Mouse (Mus musculus) WW6 (cell line): ENCODE data around the gene Rnf2.
"Not testable (repeated sequence)": the region's sequence is repeated elsewhere in the genome, so short reads cannot be mapped to it uniquely, and the experiment has no call there.

Source experiments
- DNase-seq: peaks from one replicate; pipeline ENCODE4 v3.0.0-alpha.2; 2013; ENCODE audit warnings: low read depth, low spot score

Rnf2 gene

GRCm38 (mm10) chr1:151484754-151485153 is 16.0 kb downstream of the Rnf2 start:
- DNase-seq = no peak

DNA sequence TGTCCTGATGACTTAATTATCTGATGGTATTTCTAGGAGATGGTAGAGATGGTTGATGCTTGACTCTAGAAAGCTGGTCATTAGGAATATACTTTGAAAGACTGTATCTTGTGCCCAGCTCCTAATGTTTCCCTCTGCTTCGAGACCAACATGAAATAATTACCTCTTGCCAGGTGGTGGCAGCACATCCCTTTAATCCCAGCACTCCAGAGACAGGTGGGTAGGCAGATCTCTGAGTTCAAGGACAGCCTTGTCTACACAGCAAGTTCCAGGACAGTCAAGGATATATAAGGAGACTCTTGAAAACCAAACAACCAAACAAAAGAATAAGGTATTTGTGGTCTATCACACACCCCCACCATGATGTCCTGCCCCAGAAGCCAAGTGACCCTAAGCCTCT is 17.2 kb downstream of the Rnf2 start:
- no peak for DNase-seq

- no peak for DNase-seq
Observed at GRCm38 (mm10) chr1:151482497-151482896, 18.3 kb downstream of the Rnf2 start.

- not testable (repeated sequence) for DNase-seq
Observed at GRCm38 (mm10) chr1:151472386-151472785, 28.4 kb downstream of the Rnf2 start.

GRCm38 (mm10) chr1:151471429-151471828 is 29.3 kb downstream of the Rnf2 start:
- no peak for DNase-seq

DNA sequence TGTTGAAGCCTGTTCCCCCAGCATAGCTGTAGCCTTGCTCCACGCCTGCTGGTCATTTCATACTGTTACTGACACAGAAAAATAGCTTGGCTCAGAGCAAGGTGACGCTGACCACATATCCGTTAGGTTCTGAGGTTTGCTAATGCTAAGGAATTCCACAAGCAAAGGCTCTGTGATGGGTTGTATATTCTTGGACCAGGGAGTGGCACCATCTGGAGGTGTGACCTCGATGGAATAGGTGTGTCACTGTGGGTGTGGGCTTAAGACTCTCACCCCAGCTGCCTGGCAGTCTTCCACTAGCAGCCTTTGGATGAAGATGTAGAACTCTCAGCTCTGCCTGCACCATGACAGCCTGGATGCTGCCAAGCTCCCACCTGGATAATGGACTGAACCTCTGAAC is 34.2 kb downstream of the Rnf2 start:
- DNase-seq = no peak

DNA sequence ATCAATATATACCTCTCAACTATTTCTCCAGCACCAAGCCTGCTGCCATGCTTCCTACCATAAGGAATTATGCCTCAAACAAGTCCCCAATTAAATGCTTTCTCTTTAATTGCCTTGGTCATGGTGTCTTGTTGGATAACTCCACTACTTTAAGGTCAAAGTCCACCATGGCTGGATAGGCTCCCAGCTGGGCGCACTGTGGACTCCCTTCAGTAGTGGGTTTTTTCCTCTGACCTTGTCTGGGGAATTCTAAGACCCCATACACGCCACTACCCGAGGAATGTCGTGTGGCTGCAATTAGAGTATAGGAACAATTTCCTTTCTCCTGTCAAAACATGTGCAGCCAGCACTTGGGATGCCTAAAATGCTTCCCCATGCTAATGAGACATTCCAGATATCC is 35.8 kb downstream of the Rnf2 start:
- no peak for DNase-seq

- no peak for DNase-seq
Observed at GRCm38 (mm10) chr1:151461265-151461664, 39.5 kb downstream of the Rnf2 start.

DNA sequence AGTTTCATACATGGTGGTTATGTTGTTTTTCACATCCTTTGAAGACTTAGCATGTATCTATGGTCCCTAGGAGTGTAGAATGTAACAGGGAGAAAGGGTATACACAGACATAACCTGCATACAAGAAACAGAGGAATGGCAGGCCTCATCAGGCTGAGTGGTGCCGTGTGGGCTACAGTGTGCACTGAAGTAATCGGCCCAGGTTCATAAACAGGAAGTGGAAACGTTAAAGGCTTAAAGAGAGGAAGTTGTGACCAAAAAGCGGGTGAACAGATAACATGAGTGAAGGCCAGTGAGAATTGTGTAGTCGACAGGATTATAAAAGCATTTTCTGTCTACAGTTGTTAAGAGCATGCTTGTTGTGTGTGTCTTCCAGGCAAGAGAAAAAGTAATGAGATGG is 43.7 kb downstream of the Rnf2 start:
- no peak for DNase-seq

GRCm38 (mm10) chr1:151451946-151452345 is 48.8 kb downstream of the Rnf2 start:
- DNase-seq = no peak

GRCm38 (mm10) chr1:151450851-151451250 is 49.9 kb downstream of the Rnf2 start:
- no peak for DNase-seq

DNA sequence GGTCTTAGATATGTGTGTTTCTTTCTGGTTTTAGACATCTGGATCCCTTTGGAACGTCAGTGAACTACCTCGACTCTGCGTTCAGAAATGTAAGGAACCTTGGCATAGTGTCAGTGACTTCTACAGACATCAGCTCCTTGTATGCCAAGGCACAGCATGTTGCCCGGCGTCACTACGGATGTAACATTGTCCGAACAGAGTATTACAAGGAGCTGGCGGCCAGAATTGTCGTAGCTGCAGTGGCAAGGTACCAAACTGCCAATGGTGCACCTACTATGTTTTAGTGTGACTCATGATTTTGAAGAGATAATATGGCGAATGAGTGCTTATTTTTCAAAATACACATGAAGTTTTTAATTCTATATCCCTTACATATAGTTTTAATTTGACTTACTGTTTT is 50.9 kb downstream of the Rnf2 start:
- no peak for DNase-seq

DNA sequence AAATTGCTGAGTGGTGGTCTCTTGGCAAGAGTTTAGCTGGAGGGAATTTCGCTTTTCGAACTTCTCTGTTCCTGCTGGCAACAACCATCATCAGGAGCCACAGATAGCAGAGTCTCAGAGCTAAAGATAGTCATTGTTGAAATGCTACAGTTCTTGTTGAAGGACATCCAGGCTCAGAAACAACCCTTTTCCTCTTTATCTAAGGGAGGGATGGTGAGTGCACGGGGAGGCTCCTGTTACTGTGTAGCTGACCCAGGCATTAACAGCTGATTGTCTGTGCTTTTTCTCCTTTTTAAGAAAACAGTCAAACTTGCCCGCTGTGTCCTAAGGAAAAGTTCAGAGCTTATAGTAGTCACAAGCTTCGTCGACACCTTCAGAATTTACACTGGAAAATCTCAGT is 65.3 kb downstream of the Rnf2 start:
- no peak for DNase-seq

GRCm38 (mm10) chr1:151429316-151429715 is 71.4 kb downstream of the Rnf2 start:
- DNase-seq = no peak

DNA sequence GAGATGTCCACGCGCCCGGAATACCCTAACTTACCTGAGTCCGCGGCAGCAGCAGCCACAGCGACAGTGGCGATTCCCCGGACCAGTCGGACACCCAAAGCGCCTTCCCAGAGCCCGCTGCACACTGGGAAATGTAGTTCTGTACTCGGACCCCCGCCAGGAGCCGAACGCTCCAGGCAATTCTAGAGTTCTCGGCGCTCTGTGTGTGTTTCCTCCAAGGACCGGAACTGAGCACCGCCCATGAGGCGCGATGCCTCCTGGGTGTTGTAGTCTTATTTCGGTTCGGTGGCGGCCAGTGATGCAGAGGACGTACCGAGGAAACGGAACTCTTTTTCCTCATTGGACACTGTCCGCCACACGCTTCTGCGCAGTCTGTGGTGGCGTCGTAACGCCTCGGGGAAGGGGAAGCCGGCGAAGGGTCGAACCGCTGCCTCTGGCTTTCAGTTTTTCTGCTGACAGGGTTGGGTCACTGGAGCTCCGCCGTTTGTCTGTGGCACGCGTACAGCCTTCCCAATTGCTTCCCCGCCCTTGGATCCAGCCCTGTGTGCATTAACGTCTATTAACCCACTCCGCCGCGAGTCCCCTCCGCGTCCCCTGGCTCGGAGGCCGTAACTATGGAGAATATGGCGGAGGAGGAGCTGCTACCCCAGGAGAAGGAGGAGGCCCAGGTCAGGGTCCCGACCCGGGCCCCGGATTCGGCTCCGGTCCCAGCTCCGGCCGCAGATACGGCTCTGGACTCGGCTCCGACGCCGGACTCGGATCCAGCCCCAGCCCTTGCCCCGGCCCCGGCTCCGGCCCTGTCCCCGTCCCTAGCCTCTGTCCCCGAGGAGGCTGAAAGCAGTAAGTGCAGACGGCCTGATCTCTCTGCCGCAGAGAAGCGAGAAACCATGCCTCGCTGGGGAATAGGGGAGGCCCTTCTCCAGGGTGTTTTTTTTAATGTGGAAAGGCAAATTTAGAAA is 72.2 kb downstream of the Rnf2 start, which contains the start of the genes Swt1 and Trmt1l:
Gene Swt1, minus strand, starts transcription at position 193 of the 959 bp plus-strand sequence.
Gene Trmt1l, plus strand, starts transcription at position 280 of the 959 bp plus-strand sequence.
- peak; percentile 99 for DNase-seq

DNA sequence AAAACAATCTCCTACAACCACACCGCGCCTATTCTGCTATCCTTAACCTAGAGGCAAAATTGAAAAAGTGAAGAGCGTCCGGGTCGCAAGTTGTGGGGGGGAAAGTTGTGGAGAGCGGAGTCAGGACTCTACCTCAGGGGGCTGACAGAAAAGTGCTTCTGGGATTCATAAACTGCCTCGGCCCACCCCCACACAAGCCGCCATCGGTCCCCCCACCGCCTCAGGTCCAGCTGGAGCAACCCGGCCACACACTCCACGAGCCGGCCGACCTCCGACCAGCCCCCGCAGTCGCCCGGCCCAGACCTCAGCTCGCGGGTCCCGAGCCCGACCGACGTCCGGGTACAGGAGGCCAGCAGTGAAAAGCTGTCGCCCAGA is 72.9 kb downstream of the Rnf2 start:
- DNase-seq = no peak

DNA sequence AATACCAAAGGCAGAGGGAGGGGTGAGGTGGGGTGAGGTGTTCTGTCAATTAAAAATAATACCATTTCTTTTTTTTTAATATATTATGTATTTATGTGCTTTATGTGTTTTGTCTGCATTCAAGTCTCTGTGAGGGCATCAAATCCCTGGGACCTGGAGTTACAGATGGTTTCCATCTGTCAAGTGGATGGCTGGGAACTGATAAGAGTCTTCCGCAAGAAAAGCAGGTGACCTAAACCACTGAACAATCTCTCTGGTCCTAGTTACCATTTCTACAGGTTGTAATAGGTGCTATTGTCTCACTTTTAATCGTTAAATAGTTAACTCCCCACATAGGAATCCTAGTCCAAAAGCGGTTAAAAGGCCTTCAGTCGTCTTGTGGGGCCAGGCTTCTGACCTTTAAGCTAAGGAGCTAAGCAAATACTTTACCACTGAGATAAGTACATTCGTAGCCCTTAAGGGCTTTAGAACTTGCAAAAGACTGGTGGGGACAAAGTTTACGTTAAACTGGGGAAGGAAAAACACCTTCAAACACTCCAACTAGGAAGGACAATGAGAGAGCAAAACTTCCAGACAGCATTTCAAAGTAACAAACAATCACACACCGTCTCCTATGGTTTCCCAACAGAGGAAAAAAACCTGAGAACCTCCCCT is 73.7 kb downstream of the Rnf2 start:
- no peak for DNase-seq

DNA sequence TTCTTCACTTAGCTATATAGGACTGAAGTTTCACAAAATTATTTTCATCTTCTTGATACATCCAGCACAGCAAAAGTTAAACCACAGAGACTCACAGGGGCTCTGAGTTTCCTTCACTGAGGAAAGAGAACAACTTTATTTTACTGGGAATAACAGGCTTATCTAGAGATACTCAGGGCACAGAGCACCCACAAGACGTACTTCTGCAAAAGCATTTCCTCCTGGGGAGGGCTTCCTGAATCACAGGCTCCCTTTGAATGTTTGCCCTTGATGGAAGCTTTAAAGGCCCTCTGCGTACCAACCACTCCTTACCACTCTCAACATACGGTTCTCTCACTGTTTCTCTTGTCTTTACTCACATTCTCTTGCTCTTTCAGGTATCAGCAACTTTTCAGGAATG is 78.6 kb downstream of the Rnf2 start:
- no peak for DNase-seq

- DNase-seq = no peak
Observed at GRCm38 (mm10) chr1:151409827-151410226, 90.9 kb downstream of the Rnf2 start.
